Mouse (Mus musculus) adrenal gland, adult 2 months (tissue): ENCODE measurements around the gene Smg6. TPM values are rescaled to one million over a fixed set of nuclear protein-coding genes. Genes with fewer than 3 reads are reported as not detected.

Experiments
- DNase-seq: peaks from one replicate; pipeline ENCODE4 v3.0.0; 2021
- microRNA-seq, 2 experiments: library from miRNA; unstranded; fragments of <30 nt; microRNA quantifications; one replicate each; pipeline ENCODE4 v1.2.0; 2021
- polyA plus RNA-seq: library from polyadenylated mRNA; depleted of rRNA; stranded (reverse); fragments of >200 nt; gene quantifications from 2 replicates; pipeline ENCODE4 v1.2.3, GENCODE M21; 2012; rRNA removed
- total RNA-seq, 2 experiments: library from RNA; stranded (reverse); gene quantifications; 2 replicates each; pipeline ENCODE4 v1.2.3; 2021

The Smg6 gene
- total and polyA plus RNA-seq, 3 experiments, result 19.7 to 32.6 (median 20.9) TPM

DNA sequence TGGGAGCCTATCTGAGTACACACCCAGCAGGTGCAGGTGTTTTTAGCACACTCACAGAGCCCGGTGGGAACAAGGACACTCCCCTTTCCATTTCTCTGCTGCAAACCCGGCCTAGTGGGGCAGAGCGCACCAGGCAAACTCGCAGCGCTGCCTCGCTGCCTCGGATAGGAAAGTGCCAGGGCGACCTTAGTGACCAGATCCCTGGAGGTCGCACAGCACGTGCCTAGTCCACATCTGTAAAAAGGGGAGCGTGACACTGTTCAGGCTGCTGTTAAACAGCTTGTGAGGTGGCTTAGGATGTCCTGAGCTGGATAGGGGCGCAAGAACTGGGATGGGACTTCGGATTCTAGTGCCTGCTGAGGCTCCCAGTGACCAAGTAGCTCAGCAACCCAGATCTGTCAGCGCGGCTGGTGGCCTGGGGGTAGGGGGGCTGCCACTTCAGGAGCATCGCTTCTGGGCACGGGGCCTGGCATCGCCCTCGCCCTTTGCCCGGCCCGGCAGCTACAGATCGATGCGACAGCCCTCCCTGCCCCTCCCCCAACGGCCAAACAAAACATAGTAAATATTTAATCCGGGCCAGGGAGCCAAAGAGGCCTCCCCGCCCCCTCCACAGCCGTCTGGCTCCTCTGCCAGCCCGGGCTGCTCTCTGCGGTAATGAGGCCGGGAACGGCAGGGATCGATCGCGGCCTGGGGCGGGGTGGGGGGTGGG is 287.9 kb downstream of the Smg6 start:
- DNase-seq, result peak; percentile 76

Small RNAs within 50 kb of the gene (microRNA-seq; reads per million reads assigned to microRNA genes)
- gene Mir132 (1,650 to 1,788 reads per million in 2 experiments), gene Mir212 (46.3 to 47.6 reads per million in 2 experiments)

Other genes with a start within 250 kb of the Smg6 start
- 100 to 1,000 TPM; 171 to 185 TPM for gene Pafah1b1, start 201.2 kb upstream of the Smg6 start, total RNA-seq
- gene Pafah1b1, start 201.2 kb upstream of the Smg6 start, polyA plus RNA-seq, result 6.9 and 8.2 TPM in 2 replicates
- gene Mettl16, start 155.0 kb upstream of the Smg6 start, total RNA-seq, result 10 to 100 TPM; 33.2 to 33.7 TPM
- 1.5 and 3.2 TPM in 2 replicates for gene Mettl16, start 155.0 kb upstream of the Smg6 start, polyA plus RNA-seq
- 10 to 100 TPM; 23.4 to 25.2 TPM for gene Mnt, start 94.9 kb upstream of the Smg6 start, total RNA-seq
- gene Mnt, start 94.9 kb upstream of the Smg6 start, polyA plus RNA-seq, result 31.1 and 46.9 TPM in 2 replicates
- 10 to 100 TPM; 21.8 to 24.4 TPM for gene Sgsm2, start 28.8 kb upstream of the Smg6 start, total RNA-seq
- 27.0 and 35.2 TPM in 2 replicates for gene Sgsm2, start 28.8 kb upstream of the Smg6 start, polyA plus RNA-seq
- gene Tsr1, start 27.8 kb upstream of the Smg6 start, total RNA-seq, result 10 to 100 TPM; 35.3 to 39.8 TPM
- 2.2 and 3.8 TPM in 2 replicates for gene Tsr1, start 27.8 kb upstream of the Smg6 start, polyA plus RNA-seq
- gene Srr, start 125 bp downstream of the Smg6 start, total RNA-seq, result 10 to 100 TPM; 55.7 to 62.8 TPM
- gene Srr, start 125 bp downstream of the Smg6 start, polyA plus RNA-seq, result 2.4 and 5.2 TPM in 2 replicates
- 10 to 100 TPM in 1 of 2 experiments, 1 to 10 TPM in 1; 7.5 to 15.4 TPM for gene Hic1, start 243.7 kb downstream of the Smg6 start, total RNA-seq
- 25.9 and 26.9 TPM in 2 replicates for gene Hic1, start 243.7 kb downstream of the Smg6 start, polyA plus RNA-seq